Mouse (Mus musculus) v-Abl transformed pro-B cells (cell line): ENCODE results near the gene Vmn1r26.
"Not testable (repeated sequence)": the region's sequence is repeated elsewhere in the genome, so short reads cannot be mapped to it uniquely, and the experiment has no call there.

ENCODE experiments used
- in situ Hi-C, 2 experiments: fragments of 400-800 bp; cut with MboI; formaldehyde crosslinking; loops; one replicate each; pipeline ENCODE4 v1.15.1; 2025; ENCODE audit not compliant: unreplicated experiment in 2 of 2

Gene Vmn1r26

GRCm38 (mm10) chr6:58015059-58015458, at the start of gene Vmn1r26:
TSS of gene Vmn1r26 (minus strand) at chr6:58015159.
- in situ Hi-C loops, result no loop called here

DNA sequence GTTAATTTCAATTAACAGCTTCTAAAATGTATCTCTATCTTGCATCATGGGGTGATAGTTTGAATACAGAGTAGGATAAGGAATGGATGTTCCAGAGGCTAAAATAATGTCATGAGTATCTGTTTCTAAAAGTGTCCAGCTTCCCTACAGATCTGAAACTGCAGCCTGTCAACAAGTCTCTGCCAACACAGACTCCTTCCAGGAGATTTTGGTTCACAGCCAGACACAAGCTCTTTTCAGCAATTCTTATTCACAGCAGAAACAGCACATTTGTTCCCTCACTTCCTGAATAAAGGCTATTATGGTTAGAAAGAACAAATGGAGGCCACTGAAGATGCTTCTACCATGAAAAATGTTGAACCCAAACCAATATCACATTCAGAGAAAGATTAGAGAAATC, 29.1 kb upstream of the Vmn1r26 start:
- in situ Hi-C loops, result no loop called here

- in situ Hi-C loops, result not testable (repeated sequence)
Measured at GRCm38 (mm10) chr6:58017478-58017877, 2.5 kb upstream of the Vmn1r26 start.

- in situ Hi-C loops, result no loop called here
Measured at GRCm38 (mm10) chr6:57980710-57981109, 34.2 kb downstream of the Vmn1r26 start, which contains the start of gene Vmn1r25. TSS of gene Vmn1r25 (minus strand) at chr6:57980810.

GRCm38 (mm10) chr6:57961403-57961802, 53.6 kb downstream of the Vmn1r26 start, which contains the start of gene Vmn1r24:
TSS of gene Vmn1r24 (minus strand) at chr6:57961503.
- in situ Hi-C loops, result not testable (repeated sequence)
